Mouse (Mus musculus): ENCODE results near the gene Glis3.
A peak's percentile ranks its signal among the peaks of the same experiment; 100 is the strongest.

The Glis3 gene

DNA sequence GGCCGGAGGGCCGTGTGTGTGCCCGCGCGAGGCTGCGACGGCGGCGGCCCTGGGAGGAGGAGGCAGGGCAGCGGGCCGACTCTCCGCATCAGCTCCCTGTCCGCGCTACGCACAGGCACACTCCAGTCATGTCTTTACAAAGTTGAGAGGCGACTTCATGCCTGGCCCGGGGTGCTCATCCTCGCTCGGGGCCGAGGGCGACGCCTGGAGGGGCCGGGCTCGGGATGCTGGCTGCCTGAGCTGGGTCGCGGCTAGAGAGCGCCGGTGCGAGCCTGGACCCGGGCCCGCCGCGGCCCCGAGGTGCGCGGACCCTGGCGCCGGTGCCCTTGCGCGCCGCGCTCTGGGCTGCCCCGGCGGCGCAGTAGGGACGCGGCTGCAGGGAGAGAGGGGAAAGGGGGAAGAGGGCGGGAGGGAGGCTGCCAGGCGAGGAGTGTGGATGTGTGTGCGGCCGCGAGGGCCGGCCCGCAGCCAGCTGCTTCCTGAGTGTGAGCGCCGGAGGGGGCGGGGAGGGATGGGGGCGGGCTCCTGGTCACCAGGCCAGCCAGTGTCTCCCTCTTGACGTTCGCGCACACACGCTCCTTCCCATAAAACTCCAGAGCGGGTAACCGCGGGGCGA lies at the start of gene Glis3:
Glis3 (minus strand) TSS at position 302 of the 616 bp plus-strand sequence.
- DNase-seq = peak; percentile 43

DNA sequence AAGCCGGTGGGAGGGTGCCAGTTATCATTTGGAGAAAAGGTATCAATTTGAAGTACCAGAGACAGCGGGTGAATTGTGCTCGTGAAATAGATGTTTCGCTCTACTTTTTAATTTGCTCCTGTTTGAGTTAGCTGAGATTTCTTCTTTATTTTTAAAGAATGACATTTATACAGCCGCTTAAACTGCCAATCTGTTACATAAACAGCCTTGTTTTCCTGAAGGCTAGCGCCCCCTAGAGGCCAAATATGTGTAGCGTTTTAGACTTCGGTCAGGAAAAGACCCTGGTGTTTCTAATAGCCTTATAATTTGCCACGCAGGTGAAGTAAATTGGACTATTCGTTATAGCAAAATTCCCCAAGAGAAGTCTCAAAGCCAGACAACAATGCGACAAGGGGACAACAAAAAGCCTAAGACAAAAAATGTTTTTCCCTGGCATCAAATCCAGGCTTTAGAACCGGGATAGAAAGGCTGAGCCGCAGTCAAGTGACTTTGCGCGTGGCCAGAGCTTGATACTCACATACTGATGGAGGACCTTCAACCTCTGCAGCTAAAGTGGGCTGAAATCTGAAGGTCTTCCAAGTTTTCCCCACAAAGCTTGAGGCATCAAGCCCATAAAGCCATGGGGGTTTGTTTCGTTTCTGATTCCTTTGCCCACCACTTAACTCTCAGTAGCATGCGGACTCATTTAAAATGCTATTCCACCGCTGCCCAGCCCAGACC lies 46.4 kb upstream of the Glis3 start:
- DNase-seq = peak; percentile 65

DNA sequence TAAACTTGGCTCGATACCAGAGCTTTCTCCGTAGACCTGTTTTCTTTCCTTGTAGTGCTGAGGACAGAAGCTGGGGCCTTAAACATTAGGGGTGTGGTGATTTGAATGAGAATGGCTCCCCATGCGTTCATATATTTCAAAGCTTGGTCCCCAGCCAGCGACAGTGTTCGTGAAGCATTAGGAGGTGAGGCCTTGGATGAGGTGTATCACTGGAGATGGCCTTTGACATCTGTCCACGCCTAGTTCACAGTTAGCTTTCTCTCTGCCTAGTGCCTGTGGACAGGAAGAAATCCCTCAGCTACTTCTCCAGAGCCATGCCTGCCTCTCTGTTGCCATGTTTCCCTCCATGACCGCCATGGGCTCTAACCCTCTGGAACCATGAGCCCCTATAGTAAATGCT lies 44.8 kb upstream of the Glis3 start:
- no peak for DNase-seq

DNA sequence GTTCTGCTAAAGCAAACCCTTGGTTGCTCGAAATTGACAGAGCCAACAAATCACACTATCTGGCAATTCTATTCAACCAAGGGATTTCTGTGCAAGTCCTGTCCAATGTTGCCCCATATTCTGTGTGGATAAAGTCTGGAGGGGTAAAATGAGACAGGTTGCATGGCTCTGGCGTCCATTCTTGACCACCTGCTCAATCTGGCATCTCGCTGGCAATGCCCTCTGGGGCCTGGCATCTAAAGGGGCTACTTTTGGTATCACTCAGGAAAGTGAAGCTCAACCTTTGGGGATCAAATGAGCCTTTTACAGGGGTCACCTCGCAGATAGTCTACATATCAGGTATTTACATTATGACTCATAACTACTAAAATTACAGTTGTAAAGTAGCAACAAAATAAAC lies 42.7 kb upstream of the Glis3 start:
- no peak for DNase-seq

DNA sequence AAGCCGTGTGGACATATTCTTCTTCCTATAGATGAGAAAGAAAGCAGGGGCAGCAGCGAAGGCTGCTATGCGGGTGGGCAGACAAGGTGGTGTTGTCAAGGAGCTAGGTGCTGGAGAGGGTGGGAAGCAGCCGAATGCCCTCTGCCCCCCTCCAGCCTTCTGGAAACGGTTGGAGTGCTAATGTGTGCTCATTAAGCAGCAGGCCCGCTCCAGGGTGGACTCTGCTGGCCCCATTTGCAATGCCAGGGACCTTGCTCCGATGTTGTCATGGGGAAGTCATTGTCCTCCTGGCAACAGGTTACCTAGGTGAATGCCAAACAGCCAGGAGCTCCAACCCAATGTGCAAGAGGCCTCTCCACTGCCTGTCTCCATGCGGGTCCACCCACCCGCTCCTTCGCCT lies 42.0 kb upstream of the Glis3 start:
- peak; percentile 4 for DNase-seq

DNA sequence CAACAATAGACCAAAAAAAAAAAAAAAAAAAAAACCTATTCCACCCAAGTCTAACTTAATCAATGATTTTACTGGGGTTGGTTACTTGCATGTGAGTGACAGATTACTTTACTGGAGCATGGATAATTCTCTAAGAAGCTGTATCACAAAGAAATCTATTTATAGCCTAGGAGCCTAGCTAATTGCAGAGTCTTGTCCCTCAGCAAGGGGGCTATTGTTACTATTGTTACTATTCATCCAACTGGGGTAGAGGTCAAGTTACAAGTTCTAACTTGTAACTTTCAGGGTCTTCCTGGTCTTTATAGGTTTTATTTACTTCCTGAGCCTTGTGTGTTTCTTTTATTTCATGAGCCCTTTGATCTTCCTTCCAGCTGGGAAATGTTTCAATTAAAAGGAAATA lies 40.1 kb upstream of the Glis3 start:
- no peak for DNase-seq

DNA sequence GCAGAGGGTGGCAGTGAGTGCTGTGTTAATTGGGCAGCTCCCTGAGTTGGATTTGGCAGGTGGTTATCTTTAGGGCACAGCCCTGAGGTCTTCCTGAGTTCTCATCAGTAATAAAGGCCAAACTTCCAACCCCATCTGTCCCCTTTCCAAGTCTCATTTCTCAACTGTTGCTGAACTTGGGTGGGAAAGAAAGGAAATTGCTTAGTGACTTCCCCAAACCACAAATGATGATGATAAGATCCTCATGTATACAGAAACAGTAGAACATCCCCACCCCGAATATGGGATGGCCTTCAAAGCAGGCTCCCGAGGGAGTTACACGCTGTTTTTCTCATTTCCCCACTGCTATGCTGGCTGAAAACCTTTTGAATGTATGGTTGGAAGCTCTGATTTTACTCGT lies 34.8 kb upstream of the Glis3 start:
- no peak for DNase-seq

DNA sequence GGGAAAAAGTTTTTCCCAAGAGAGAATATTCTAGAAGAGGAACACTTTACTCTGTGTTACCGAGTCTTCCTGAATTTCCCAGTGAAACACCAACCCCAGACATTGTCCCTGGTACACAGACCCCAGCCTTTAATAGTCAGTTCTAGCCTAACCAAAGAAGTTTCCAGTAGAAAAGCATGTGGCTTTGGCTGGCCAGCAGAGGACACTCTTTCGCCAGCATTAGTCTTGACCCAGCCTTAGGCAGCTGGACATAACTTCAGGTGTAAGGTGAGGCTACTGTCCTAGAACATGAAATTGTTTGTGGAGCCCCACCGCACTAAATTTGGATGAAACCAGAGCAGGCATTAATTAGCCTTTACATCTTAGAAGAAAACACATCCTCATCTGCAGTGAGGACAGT lies 17.8 kb upstream of the Glis3 start:
- DNase-seq = no peak

DNA sequence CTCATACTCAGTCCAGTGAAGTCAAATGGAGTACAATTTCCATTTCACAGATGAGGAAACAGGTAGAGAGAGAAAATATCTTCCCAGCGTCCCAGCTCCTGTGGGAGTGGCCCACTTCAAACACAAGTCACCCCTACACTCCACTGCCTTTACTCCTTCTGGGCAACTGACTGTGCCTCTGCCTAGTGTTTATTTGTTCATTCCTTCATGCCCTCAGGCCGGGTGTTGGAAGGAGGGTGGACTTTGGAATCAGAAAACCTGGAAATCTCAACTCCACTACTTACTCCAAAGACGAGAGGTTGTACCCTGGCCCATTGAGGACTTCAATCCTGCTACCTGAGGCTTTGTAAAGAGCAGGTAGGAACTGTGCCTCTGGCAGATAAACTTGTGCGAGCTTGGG lies 6.5 kb upstream of the Glis3 start:
- no peak for DNase-seq

DNA sequence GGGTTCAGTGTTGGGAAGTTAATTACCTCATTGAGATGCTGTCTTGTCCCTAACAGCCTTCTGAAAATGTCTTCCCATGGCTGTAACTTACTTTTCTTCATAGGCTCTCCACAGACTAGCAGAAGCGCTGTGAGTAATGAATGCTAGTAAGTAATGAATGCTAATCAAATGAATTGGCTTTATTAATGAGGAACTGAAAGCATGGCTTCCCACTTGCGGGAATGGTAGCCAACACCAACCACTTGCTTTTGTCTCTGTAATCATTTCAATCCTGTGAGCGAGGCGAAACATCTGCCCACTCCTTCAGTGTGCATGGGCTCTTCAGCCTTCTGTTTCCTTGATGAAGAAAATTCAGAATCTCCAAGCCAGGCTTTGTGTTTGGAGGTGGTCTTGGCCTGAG lies 5.6 kb upstream of the Glis3 start:
- DNase-seq = no peak

DNA sequence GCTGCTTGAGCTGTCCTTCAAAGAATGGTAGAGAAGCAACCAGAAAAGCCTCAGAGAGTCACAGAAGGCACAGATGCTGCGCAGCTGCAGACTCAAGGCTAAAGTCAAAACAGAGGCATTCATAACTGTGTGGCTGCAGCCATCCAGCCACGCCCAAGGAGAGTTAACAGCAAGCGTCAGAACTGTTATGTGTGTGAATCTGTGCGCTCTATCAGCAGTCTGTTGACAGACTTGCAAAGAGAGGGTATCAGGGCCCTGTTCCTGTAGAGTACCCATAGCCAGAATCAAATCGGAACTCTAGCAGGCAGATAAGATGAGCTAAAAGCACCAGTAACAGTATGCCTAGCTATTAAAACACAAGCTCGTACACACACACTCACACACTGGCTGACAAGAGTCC lies 4.5 kb upstream of the Glis3 start:
- no peak for DNase-seq

DNA sequence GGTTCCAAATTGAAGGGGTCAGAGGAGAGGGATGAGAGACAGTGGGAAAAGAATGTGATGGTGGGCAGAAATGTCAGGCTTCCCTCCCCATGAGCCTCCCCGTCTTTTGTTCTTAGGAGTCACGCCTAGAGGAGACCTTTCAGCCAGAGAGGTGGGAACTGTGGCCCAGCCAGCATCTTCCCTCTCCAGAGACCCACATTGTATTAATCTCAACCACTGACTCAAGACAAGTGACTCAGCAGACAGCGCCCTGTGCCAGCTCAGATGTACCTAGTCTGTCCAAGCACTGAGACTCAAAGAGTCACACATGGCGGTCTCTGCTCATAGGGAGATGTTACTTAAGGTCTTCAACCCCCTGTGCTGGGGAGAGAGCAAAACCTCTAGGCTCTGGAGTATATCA lies 3.5 kb upstream of the Glis3 start:
- DNase-seq = no peak

DNA sequence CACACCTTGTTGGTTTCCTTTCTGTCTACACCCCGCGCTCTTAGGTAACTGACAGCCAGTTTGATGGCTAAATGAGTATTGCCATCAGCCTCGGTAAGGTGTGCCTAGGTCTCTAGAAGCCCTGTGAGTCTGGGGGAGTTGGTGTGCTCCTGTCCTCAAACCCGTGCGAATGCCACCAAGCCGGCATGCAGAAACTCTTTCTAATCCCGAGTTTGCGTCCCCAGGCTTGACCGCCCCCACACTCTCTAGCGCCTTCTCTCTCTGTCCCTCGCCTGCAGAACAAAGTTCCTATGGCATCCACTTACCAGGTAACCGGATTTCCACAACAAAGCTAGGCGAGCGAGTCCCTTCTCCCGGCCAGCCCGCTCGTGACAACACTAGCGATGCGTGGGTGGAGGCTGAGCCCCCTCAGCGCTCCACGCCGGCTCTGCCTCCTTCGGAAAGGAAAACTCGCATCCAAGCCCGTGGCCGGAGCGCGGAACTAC lies 544 bp downstream of the Glis3 start:
- DNase-seq = no peak

DNA sequence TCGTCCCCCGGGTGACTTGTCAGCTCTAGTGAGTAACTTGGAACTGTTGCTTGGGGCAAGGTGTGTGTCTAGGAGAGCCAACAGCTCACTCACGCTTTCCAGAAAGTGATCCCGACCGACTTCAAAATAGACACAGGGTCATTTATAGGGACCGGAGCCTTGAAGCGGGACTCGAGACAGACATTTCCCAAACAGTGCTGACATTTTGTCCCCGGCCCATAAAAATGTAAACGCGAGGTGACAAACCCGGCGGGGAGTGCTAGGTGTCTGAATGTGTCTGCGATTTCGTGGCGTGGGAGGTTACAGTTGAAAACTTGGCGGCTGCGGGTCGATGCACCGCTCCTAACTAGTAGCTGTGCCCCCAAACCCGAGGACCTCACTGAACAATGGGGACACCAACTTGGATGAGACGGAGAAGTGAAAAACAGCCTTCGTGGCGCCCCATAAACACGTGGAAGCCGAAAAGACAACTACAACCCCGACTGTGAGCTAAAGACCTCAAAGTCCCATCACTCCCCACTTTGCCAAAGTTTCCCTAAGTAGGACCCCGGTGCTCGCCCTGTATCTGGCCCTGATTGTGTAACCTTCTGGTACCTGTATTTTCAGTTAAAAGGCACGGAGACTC lies 1.1 kb downstream of the Glis3 start:
- no peak for DNase-seq

DNA sequence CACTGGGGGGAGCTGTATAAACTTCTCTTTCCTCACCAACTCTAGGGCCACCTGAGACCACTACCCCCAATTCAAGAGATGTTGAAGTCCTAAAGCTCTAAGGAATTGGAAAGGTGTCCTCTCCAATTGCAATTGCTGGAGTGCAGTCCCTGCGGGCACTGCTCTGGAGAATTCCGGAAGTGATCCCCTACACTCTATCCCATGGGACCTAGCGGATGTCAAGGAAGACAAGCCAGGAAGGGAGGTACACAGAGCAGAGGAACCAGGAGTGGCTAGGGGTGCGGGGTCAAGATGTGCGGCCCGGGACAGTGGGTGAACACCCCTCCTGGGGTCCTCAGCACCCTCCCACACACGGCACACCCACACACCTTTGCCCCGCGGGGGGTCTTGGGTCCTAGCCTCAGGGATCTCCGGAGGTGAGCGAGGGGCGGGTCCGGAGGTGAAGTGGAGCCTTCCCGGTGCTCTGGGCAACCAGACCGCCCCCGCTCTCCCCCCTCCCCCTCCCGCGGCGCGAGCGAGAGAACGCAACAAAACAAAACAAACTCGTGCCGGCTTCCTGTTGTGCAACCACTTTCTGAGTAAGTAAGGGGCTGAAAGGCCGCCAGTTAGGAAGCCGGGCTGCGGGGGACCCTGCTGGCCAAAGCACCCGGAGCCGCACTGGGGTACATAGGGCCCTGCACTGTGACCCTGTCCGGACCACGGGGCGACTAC lies 2.0 kb downstream of the Glis3 start:
- peak; percentile 28 for DNase-seq

DNA sequence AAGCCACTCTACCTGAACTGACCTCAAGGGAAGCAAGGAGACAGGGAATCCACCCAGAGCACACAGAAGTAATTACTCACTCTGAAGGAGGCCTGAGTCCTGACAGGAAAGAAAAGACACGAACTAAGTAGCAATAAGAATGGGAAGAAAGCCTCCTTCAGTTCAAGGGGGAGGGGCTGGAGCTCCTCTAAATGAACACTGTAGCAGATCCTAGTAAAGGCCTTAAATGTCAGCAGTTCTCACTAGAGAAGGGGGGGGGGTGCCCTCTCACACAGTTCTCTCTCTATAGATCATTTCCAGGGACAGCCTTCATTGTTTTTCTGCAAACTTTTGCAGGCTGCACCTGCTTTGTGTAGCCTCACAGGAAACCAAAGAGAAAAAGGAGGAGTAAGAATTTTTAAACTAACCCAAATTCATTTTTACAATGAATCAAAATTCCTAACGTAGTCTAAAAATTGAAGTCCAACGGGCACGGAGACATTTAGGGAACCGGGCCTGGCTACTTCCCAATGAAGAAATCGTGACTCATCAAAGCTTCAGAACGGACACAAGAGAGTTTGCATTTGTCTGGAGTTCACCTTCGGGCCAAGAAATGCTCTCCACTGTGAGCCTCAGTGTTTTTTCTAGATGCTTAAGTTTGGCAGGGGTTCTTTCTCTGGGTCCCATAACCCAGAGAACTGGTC lies 2.7 kb downstream of the Glis3 start:
- DNase-seq = no peak

DNA sequence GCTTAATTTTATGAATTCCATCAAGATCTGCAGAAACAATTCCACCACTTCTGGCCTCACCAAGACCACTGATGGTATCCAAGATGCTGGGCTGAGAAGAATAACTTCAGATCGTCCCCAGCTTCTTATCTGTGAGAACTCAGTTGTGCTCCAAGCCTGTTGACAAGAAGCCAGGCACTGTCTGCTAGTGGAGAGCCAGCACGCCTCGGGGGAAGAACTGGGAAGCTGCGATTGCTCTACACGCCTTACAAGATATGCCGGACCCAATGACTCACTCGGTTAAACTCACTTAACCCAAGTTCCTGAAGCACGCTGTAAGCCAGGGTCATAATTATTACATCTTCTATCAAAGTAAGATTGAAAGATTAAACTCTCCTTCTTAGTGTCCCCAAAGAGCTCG lies 16.1 kb downstream of the Glis3 start:
- no peak for DNase-seq

DNA sequence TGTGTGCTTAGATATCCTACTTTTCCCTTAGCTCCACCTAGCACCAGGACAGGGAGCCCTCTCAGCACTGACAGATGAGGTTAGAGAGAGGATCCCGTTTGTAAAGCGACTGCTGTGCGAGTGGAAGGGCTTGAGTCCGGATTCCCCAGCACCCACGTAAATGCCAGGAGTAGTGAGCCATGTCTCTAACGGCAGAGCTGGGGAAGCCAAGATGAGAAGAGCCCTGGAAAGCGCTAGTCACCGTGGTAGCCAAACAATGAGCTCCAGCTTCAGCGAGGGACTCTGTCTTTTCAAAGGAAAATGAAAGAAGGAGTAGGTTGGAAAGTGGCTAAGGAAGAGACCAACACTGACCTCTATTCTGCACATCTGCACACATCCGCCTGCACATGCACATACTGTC lies 16.7 kb downstream of the Glis3 start:
- DNase-seq = no peak

DNA sequence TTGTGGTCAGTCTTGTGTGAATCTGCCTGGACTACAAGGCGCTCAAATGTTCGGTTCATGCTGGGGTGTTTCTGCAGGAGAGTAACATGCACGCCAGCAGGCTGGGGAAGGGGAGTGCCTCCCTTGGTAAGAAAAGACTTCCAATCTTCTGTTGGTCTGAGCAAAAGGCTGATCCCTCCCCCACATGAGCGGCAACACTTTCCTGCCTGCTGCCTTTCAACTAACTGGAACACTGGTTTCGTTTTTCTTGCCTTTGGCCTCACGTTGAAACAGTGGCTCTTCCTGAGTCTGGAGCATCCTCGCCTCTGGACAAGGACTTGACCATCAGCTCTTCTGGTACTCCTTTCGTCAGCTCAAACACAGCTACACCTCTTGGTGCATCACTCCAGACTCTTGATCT lies 17.4 kb downstream of the Glis3 start:
- no peak for DNase-seq

DNA sequence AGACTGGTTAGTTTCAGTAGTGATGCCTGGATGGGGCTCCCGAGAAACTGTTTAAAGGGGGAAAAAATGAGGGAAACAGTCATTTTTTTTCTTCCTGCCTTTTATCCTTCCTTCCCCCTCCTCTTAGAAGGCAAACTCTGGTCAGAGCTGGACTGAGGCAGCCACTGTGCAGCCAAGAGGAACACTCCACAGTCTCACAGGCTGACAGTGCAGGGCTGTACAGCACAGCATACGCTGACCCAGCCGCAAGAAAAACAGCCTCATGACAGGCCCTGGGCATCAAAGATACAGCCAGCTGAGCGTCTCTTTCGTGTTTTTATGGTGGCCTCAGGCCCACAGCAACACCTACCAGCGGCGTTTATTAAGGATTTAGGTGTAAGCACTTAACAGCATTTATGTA lies 19.0 kb downstream of the Glis3 start:
- no peak for DNase-seq

DNA sequence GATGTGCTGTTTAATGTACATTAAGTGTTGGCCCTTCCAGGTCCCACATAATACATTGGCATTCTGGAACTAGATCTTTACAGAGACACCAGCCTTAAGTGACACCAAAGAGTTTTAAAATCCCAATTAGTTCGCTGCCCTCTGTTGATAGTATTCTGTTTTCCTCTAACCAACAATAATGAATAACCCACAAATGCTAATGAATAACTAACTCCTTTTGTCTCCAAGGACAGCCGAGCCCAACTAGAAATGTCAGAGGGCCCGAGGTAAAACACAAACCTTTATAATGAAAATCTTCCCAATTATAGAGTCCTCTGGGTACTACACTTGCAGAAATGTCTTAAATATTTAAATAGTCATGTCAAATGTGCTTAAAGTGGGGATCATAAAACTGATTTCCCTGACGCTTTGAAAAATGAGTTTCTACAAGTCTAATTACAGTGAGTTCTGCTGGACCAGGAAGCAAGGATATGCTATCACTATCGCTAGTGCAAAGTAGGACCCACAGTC lies 22.1 kb downstream of the Glis3 start:
- DNase-seq = no peak

DNA sequence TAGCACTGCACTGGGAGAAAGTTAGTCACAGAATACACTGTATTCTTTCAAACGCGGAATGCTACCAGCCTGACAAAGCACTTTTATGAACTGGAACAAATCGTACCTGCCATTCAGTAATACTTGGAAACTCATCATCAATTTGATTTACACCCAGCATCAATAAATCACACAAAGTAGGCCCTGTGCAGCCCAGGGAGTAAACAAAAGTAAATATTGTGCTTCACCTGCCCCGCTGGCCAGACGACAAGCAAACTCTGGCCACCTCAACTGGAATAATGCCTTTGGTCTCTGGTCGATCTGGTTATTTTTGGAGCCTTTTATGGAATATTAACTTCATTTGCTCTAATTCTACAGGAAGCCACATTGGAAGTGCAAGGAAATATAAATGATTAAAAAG lies 23.0 kb downstream of the Glis3 start:
- DNase-seq = no peak

DNA sequence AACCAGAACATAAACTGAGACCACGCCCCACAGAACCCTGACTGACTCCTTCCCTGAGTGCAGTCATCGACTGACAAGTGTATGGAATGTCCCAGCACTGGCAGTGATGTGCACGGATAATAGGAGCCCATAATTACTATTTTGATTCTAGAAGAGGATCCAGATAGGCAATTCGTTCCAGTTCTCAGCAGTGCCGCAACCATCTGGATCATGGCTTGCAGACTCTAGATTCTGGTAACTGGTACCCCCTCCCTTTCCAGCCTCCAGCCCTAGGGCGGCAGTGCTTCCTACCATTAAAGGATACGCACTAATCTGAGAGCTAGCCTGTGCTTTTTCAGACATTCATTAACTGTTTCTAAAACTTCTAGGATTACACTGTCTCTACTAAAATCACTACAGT lies 24.7 kb downstream of the Glis3 start:
- no peak for DNase-seq
